ENCODE assay signal across 15 mouse cellular contexts in the genomic region with DNA sequence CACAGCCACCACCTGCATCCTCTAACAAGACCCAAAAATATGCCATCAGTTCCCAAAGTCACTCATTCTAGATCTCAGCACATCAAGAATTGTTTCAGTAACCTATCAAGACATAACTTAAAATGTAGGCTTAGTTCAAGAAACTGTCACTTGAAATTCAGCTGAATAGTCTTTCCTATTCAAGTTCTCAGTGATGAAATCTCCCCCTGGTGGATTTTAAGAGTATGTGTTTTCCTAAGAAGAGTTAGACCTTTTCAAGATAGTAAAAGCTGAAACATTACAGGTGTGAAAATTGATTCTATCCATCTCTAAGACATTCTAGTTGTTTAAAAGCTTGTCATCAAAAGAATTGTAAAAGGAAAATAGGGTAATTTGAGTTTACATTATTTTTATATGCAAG. TPM values are rescaled to one million over a fixed set of nuclear protein-coding genes. Genes with fewer than 3 reads are reported as not detected.
DNase-seq lines count a peak whose midpoint lies in the region; ATAC-seq and TF ChIP-seq lines count a peak whose summit lies in the region.
"Had no signal": no experiment of that assay in that cellular context is flagged by ENCODE, and none has a peak within 500 bp of the region (broad histone marks: within the 10 kb centered on the region; RNA-seq: fewer than 3 reads in every experiment).

No protein-coding gene starts in this region.

- H3K27me3 ChIP-seq in cerebellum, adult 2 months (ENCODE audit: control insufficient read depth, insufficient read depth, low read length) = no peaks in the 10 kb centered on the region
- H3K27me3 ChIP-seq in hindbrain, postnatal 0 days (ENCODE audit: insufficient read depth, low read length) = no peaks in the 10 kb centered on the region
- H3K27me3 ChIP-seq in hindbrain, embryonic 10.5 days (ENCODE audit: insufficient read depth, poor library complexity, severe bottlenecking) = no peaks in the 10 kb centered on the region
- no peaks in the 10 kb centered on the region for H3K27me3 ChIP-seq in lung, postnatal 0 days (replicated peaks; ENCODE audit: insufficient read depth, low read length)
- H3K27me3 ChIP-seq: midbrain, embryonic 12.5 days had no signal

- H3K9ac ChIP-seq in hindbrain, postnatal 0 days (replicated peaks; ENCODE audit: low read length) = no peak overlapping the region
- no peak overlapping the region for H3K9ac ChIP-seq in lung, postnatal 0 days (replicated peaks; ENCODE audit: low read depth)
- H3K9ac ChIP-seq: midbrain, embryonic 12.5 days had no signal

- 0 out of 2 replicates have a peak, but pooled peaks have one; percentile 1 for TF ChIP-seq CTCF in cerebellum, adult 2 months (IDR thresholded peaks at IDR 0.05; ENCODE audit: borderline replicate concordance, insufficient read depth, low read depth, low read length)
- TF ChIP-seq CTCF in hindbrain, postnatal 0 days (IDR thresholded peaks at IDR 0.05; ENCODE audit: low read depth) = peak; percentile 64
- TF ChIP-seq CTCF in lung, postnatal 0 days (IDR thresholded peaks at IDR 0.05) = peak; percentile 47; the same call in 1 of the 2 replicates

- H3K4me1 ChIP-seq in cerebellum, adult 2 months (ENCODE audit: control insufficient read depth, insufficient read depth, low read length) = no peaks in the 10 kb centered on the region
- H3K4me1 ChIP-seq in hindbrain, postnatal 0 days (ENCODE audit: insufficient read depth, low read length) = no peaks in the 10 kb centered on the region
- H3K4me1 ChIP-seq in hindbrain, embryonic 10.5 days (replicated peaks) = no peaks in the 10 kb centered on the region
- H3K4me1 ChIP-seq in lung, postnatal 0 days (ENCODE audit: insufficient read depth, low read depth, low read length) = no peaks in the 10 kb centered on the region
- H3K4me1 ChIP-seq: midbrain, embryonic 12.5 days had no signal

- H3K4me3 ChIP-seq in cerebellum, adult 2 months (replicated peaks; ENCODE audit: insufficient read depth, low read depth, low read length) = no peak overlapping the region
- no peak overlapping the region for H3K4me3 ChIP-seq in hindbrain, postnatal 0 days (ENCODE audit: low read length)
- no peak overlapping the region for H3K4me3 ChIP-seq in hindbrain, embryonic 10.5 days
- H3K4me3 ChIP-seq in lung, postnatal 0 days (ENCODE audit: low read depth, low read length) = no peak overlapping the region
- H3K4me3 ChIP-seq: midbrain, embryonic 12.5 days had no signal

- ATAC-seq in cerebellum, adult (ENCODE audit: insufficient number of reproducible peaks, low FRiP score, low TSS enrichment) = no peak
- ATAC-seq in hindbrain, postnatal 0 days = no peak
- ATAC-seq in lung, postnatal 0 days = no peak

- H3K36me3 ChIP-seq in hindbrain, postnatal 0 days (ENCODE audit: insufficient read depth, low read length) = no peaks in the 10 kb centered on the region
- H3K36me3 ChIP-seq in hindbrain, embryonic 10.5 days = no peaks in the 10 kb centered on the region
- H3K36me3 ChIP-seq in lung, postnatal 0 days (ENCODE audit: insufficient read depth, low read length) = no peaks in the 10 kb centered on the region
- H3K36me3 ChIP-seq: G1E; midbrain, embryonic 12.5 days had no signal

- H3K27ac ChIP-seq in cerebellum, adult 2 months (ENCODE audit: insufficient read depth, low read length) = no peak overlapping the region
- no peak overlapping the region for H3K27ac ChIP-seq in hindbrain, postnatal 0 days
- H3K27ac ChIP-seq in hindbrain, embryonic 10.5 days = no peak overlapping the region
- H3K27ac ChIP-seq in lung, postnatal 0 days (ENCODE audit: low read length) = no peak overlapping the region
- H3K27ac ChIP-seq: midbrain, embryonic 12.5 days had no signal

- no peaks in the 10 kb centered on the region for H3K9me3 ChIP-seq in hindbrain, postnatal 0 days (ENCODE audit: low read length)
- H3K9me3 ChIP-seq in hindbrain, embryonic 10.5 days = no peaks in the 10 kb centered on the region
- no peaks in the 10 kb centered on the region for H3K9me3 ChIP-seq in lung, postnatal 0 days (ENCODE audit: low read length)
- H3K9me3 ChIP-seq: G1E; midbrain, embryonic 12.5 days had no signal

- TF ChIP-seq POLR2A in cerebellum, adult 2 months (IDR thresholded peaks at IDR 0.05; ENCODE audit: borderline replicate concordance, insufficient read depth, low read length) = no peak

- DNase-seq in cerebellum, adult 2 months = no peak
- DNase-seq in hindbrain, postnatal 0 days (ENCODE audit: low spot score) = peak; percentile 52
- DNase-seq in hindbrain, embryonic 10.5 days (ENCODE audit: low spot score) = no peak
- DNase-seq in lung, postnatal 0 days (ENCODE audit: low spot score) = peak; percentile 40
- DNase-seq in lung, postnatal 14 days = no peak
- peak; percentile 14 for DNase-seq in retina, postnatal 1 day
- no peak for DNase-seq in layer of hippocampus, adult 9-10 months (ENCODE audit: low spot score)
- DNase-seq: adrenal gland, postnatal 25 days; heart, postnatal 14 days; kidney, postnatal 10 days; layer of hippocampus, postnatal 36 days; thymus, postnatal 14 days had no signal

- no peak for TF ChIP-seq EP300 in lung, postnatal 0 days (IDR thresholded peaks at IDR 0.05)

- no peak overlapping the region for H3K4me2 ChIP-seq in hindbrain, postnatal 0 days (ENCODE audit: low read depth, low read length)
- no peak overlapping the region for H3K4me2 ChIP-seq in lung, postnatal 0 days (replicated peaks; ENCODE audit: low read depth, low read length)
- H3K4me2 ChIP-seq: midbrain, embryonic 12.5 days had no signal

RNA-seq across cellular contexts. Expression of gene Sstr1, which starts 10.4 kb away (rescaled TPM):
- polyA plus RNA-seq in cerebellum, adult 2 months (2012; rRNA removed) = 4.7 and 5.5 TPM in 2 replicates
- total RNA-seq in hindbrain, postnatal 0 days (2014; rRNA removed) = 46.8 and 49.1 TPM in 2 replicates
- polyA plus RNA-seq in hindbrain, postnatal 0 days (2015; fragmentation: Nextera tagmentation; extraction: Ambion mirVana) = 14.0 and 16.5 TPM in 2 replicates
- 0.44 and 0.54 TPM in 2 replicates for polyA plus RNA-seq in hindbrain, embryonic 10.5 days (2016; fragmentation: Nextera tagmentation; extraction: Ambion mirVana)
- polyA plus RNA-seq in lung, postnatal 0 days (2015; fragmentation: Nextera tagmentation; extraction: Ambion mirVana) = 0.11 TPM in 1 of 2 replicates, not detected in the other
- total RNA-seq: adrenal gland, postnatal 25 days; G1E had no signal
- polyA plus RNA-seq: G1E had no signal

Comparison
In these comparisons a context has a peak if more than half of its experiments do, and no peak if none do; other contexts are left out.
1. DNase-seq: peak in hindbrain, postnatal 0 days (single experiment), lung, postnatal 0 days (single experiment) and retina, postnatal 1 day (single experiment); none in cerebellum, adult 2 months (0 of 2), hindbrain, embryonic 10.5 days (single experiment), lung, postnatal 14 days (single experiment) and layer of hippocampus, adult 9-10 months (single experiment).
2. CTCF ChIP-seq: peak in every context shown above with its lines; median percentile 64 in hindbrain, postnatal 0 days; 47 in lung, postnatal 0 days; 1 in cerebellum, adult 2 months.